Mouse (Mus musculus) A20 (cell line): ENCODE measurements at regions not wholly inside any gene's neighbourhood (a gene's known extent, or its start where the extent isn't known, plus 50 kb on each side); places are given as distances from the start of the nearest gene placed in this dataset.

Experiments
- DNase-seq: peaks from one replicate; pipeline ENCODE4 v3.0.0-alpha.2; 2011; ENCODE audit warnings: low read depth, low spot score

GRCm38 (mm10) chr5:52920251-52920650, 86.4 kb downstream of the Anapc4 start:
- no peak for DNase-seq

GRCm38 (mm10) chr5:52920722-52921264, 87.0 kb downstream of the Anapc4 start:
- DNase-seq, result no peak

GRCm38 (mm10) chr5:52925006-52925405, 91.2 kb downstream of the Anapc4 start:
- no peak for DNase-seq

- no peak for DNase-seq
Measured at GRCm38 (mm10) chr5:52929690-52930089, 95.9 kb downstream of the Anapc4 start.

GRCm38 (mm10) chr5:52933291-52933690, 99.5 kb downstream of the Anapc4 start:
- no peak for DNase-seq

- no peak for DNase-seq
Measured at GRCm38 (mm10) chr5:52937626-52938025, 100.3 kb upstream of the Slc34a2 start.

- no peak for DNase-seq
Measured at GRCm38 (mm10) chr5:52939994-52940393, 97.9 kb upstream of the Slc34a2 start.

- no peak for DNase-seq
Measured at GRCm38 (mm10) chr5:52940645-52941044, 97.2 kb upstream of the Slc34a2 start.

- DNase-seq, result no peak
Measured at GRCm38 (mm10) chr5:52953875-52954274, 84.0 kb upstream of the Slc34a2 start.

GRCm38 (mm10) chr5:52954713-52955112, 83.2 kb upstream of the Slc34a2 start:
- no peak for DNase-seq

- DNase-seq, result no peak
Measured at GRCm38 (mm10) chr5:52964209-52964608, 73.7 kb upstream of the Slc34a2 start.

- no peak for DNase-seq
Measured at GRCm38 (mm10) chr5:52971811-52972210, 66.1 kb upstream of the Slc34a2 start.

GRCm38 (mm10) chr5:52973003-52973402, 64.9 kb upstream of the Slc34a2 start:
- no peak for DNase-seq

- DNase-seq, result no peak
Measured at GRCm38 (mm10) chr5:52975557-52976088, 62.3 kb upstream of the Slc34a2 start.

GRCm38 (mm10) chr5:52977826-52978687, 59.8 kb upstream of the Slc34a2 start:
- peak; percentile 30 for DNase-seq

GRCm38 (mm10) chr5:52979458-52979857, 58.4 kb upstream of the Slc34a2 start:
- no peak for DNase-seq

- no peak for DNase-seq
Measured at GRCm38 (mm10) chr5:52982056-52982455, 55.8 kb upstream of the Slc34a2 start.

GRCm38 (mm10) chr5:52982741-52983140, 55.1 kb upstream of the Slc34a2 start:
- DNase-seq, result no peak
